ENCODE assay signal across 9 mouse cellular contexts in genomic region chr7:126066777-126067176, GRCm38 (mm10). TPM values are rescaled to one million over a fixed set of nuclear protein-coding genes. Genes with fewer than 3 reads are reported as not detected.
DNase-seq lines count a peak whose midpoint lies in the region; ATAC-seq and TF ChIP-seq lines count a peak whose summit lies in the region.
"Had no signal": no experiment of that assay in that cellular context is flagged by ENCODE, and none has a peak within 500 bp of the region (broad histone marks: within the 10 kb centered on the region; RNA-seq: fewer than 3 reads in every experiment).

No protein-coding gene starts in this region.

- H3K27me3 ChIP-seq in forebrain, postnatal 0 days (ENCODE audit: insufficient read depth, low read length), result no peaks in the 10 kb centered on the region

- H3K9me3 ChIP-seq in forebrain, postnatal 0 days (ENCODE audit: low read length), result no peaks in the 10 kb centered on the region
- H3K9me3 ChIP-seq: liver, embryonic 13.5 days had no signal

- no peak for TF ChIP-seq CTCF in forebrain, postnatal 0 days (IDR thresholded peaks at IDR 0.05; ENCODE audit: low read depth)

- no peak overlapping the region for H3K27ac ChIP-seq in forebrain, postnatal 0 days (ENCODE audit: low read depth, low read length)
- H3K27ac ChIP-seq: liver, embryonic 13.5 days had no signal

- H3K4me3 ChIP-seq in forebrain, postnatal 0 days (ENCODE audit: low read depth, low read length), result no peak overlapping the region
- H3K4me3 ChIP-seq: liver, embryonic 13.5 days had no signal

- DNase-seq in kidney, postnatal 4 days, result peak; percentile 66 to 68
- DNase-seq in kidney, adult 9 months, result no peak
- DNase-seq in cerebellum, adult 11-12 months, result peak; percentile 48
- DNase-seq in forebrain, postnatal 0 days, result peak; percentile 87
- peak; percentile 41 to 45 for DNase-seq in layer of hippocampus, postnatal 36 days
- DNase-seq in c-Kit-positive CD71-positive TER-119-positive erythroid progenitor cells, embryonic 14.5 days (ENCODE audit: low spot score), result no peak
- DNase-seq in MN1 (ENCODE audit: low spot score), result no peak
- DNase-seq: liver, embryonic 13.5 days had no signal

- no peaks in the 10 kb centered on the region; the same call in 1 of the 2 replicates for H3K4me1 ChIP-seq in forebrain, postnatal 0 days (ENCODE audit: insufficient read depth)
- H3K4me1 ChIP-seq: liver, embryonic 13.5 days had no signal

- peak; percentile 61 for ATAC-seq in forebrain, postnatal 0 days
- ATAC-seq in granulocyte monocyte progenitor cell, adult 5-6 weeks (replicated peaks; ENCODE audit: poor library complexity, severe bottlenecking), result no peak

- H3K4me2 ChIP-seq in forebrain, postnatal 0 days (ENCODE audit: low read depth), result peak overlapping the region; percentile 10; the same call in 1 of the 2 replicates
- H3K4me2 ChIP-seq: liver, embryonic 13.5 days had no signal

- WGBS in forebrain, postnatal 0 days, result 28% methylated on average over 14 of the region's 14 CpGs

- no peaks in the 10 kb centered on the region for H3K36me3 ChIP-seq in forebrain, postnatal 0 days (ENCODE audit: insufficient read depth)
- H3K36me3 ChIP-seq: liver, embryonic 13.5 days had no signal

- H3K9ac ChIP-seq in forebrain, postnatal 0 days, result no peak overlapping the region
- H3K9ac ChIP-seq: liver, embryonic 13.5 days had no signal

RNA-seq across cellular contexts. Expression of gene Gsg1l, which starts 15.4 kb away (rescaled TPM):
- 16.4 and 20.0 TPM in 2 replicates for total RNA-seq in forebrain, postnatal 0 days (2014; rRNA removed)
- polyA plus RNA-seq in forebrain, postnatal 0 days (2015; fragmentation: Nextera tagmentation; extraction: Ambion mirVana), result 10.3 and 10.7 TPM in 2 replicates
- 10 to 100 TPM; 12.6 to 12.7 TPM for total RNA-seq in layer of hippocampus, postnatal 36 days (2021)
- total RNA-seq in granulocyte monocyte progenitor cell, adult 5-6 weeks (2014; fragmentation: Nextera tagmentation), result not detected in 2 replicates
- total RNA-seq in granulocyte monocyte progenitor cell, adult 5-6 weeks (2017), result not detected in 2 replicates

Comparison
In these comparisons a context has a peak if more than half of its experiments do, and no peak if none do; other contexts are left out.
1. DNase-seq: peak in kidney, postnatal 4 days (2 of 2), cerebellum, adult 11-12 months (single experiment), forebrain, postnatal 0 days (single experiment) and layer of hippocampus, postnatal 36 days (2 of 2); none in kidney, adult 9 months (single experiment), c-Kit-positive CD71-positive TER-119-positive erythroid progenitor cells, embryonic 14.5 days (single experiment) and MN1 (single experiment).
2. RNA of gene Gsg1l, which starts 15.4 kb away (total RNA-seq): 16.4 to 20.0 TPM in forebrain, postnatal 0 days and 12.6 to 12.7 TPM in layer of hippocampus, postnatal 36 days; not detected in granulocyte monocyte progenitor cell, adult 5-6 weeks; every median in the first group is over 10 times any median in the second.